Comparison of ENCODE assay signal across 30 mouse cellular contexts in the genomic region with DNA sequence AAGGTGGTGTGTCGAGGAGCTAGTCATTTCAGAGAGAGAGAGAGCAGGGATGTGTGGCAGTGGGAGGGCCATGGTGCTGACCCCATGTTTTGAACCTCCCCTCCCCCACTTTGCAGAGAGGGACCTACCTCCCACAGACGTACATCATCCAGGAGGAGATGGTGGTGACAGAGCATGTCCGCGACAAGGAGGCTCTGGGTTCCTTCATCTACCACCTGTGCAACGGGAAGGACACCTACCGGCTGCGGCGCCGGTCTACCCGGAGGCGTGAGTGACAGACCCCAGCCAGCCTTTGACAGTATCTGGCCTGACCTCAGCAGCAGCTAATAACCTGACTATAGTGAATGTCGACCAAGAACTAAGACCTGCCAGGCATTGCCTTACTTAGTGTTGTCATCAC. TPM values are rescaled to one million over a fixed set of nuclear protein-coding genes. Genes with fewer than 3 reads are reported as not detected.
DNase-seq lines count a peak whose midpoint lies in the region; ATAC-seq and TF ChIP-seq lines count a peak whose summit lies in the region.
"Had no signal": no experiment of that assay in that cellular context is flagged by ENCODE, and none has a peak within 500 bp of the region (broad histone marks: within the 10 kb centered on the region; RNA-seq: fewer than 3 reads in every experiment).

No protein-coding gene starts in this region.

- H3K27me3 ChIP-seq in heart, embryonic 11.5 days (ENCODE audit: control insufficient read depth, insufficient read depth, low read length) = no peaks in the 10 kb centered on the region
- no peaks in the 10 kb centered on the region for H3K27me3 ChIP-seq in heart, embryonic 14.5 days (ENCODE audit: control insufficient read depth, insufficient read depth, low read length)
- H3K27me3 ChIP-seq in heart, postnatal 0 days (ENCODE audit: control insufficient read depth, insufficient read depth, low read length) = no peaks in the 10 kb centered on the region
- H3K27me3 ChIP-seq: CH12.LX; forebrain, embryonic 13.5 days; hindbrain, embryonic 12.5 days; hindbrain, embryonic 15.5 days; Patski had no signal

- no peak overlapping the region for H3K4me3 ChIP-seq in heart, embryonic 11.5 days (ENCODE audit: low read depth, low read length)
- H3K4me3 ChIP-seq in heart, embryonic 14.5 days (ENCODE audit: control insufficient read depth in 1 of 2, insufficient read depth in 1 of 2, low read depth in 1 of 2, low read length in 2 of 2) = no peak overlapping the region
- no peak overlapping the region for H3K4me3 ChIP-seq in heart, postnatal 0 days (ENCODE audit: low read depth, low read length)
- H3K4me3 ChIP-seq: forebrain, embryonic 10.5 days; forebrain, embryonic 13.5 days; hindbrain, embryonic 12.5 days; hindbrain, embryonic 15.5 days had no signal

- TF ChIP-seq EP300 in heart, postnatal 0 days (IDR thresholded peaks at IDR 0.05; ENCODE audit: low read depth) = no peak

- H3K4me2 ChIP-seq in heart, embryonic 11.5 days = no peak overlapping the region
- no peak overlapping the region for H3K4me2 ChIP-seq in heart, embryonic 14.5 days (ENCODE audit: low read length)
- H3K4me2 ChIP-seq in heart, postnatal 0 days (ENCODE audit: low read depth, low read length) = no peak overlapping the region
- H3K4me2 ChIP-seq: forebrain, embryonic 13.5 days; hindbrain, embryonic 12.5 days; hindbrain, embryonic 15.5 days had no signal

- TF ChIP-seq CTCF in heart, postnatal 0 days (IDR thresholded peaks at IDR 0.05; ENCODE audit: low read depth) = no peak

- H3K27ac ChIP-seq in heart, embryonic 11.5 days (ENCODE audit: low read depth, low read length) = 0 out of 2 replicates have a peak overlapping the region, but pooled peaks have one; percentile 10
- H3K27ac ChIP-seq in heart, embryonic 14.5 days (replicated peaks in 1 of 2; ENCODE audit: control insufficient read depth in 1 of 2, insufficient read depth in 1 of 2, low read depth in 2 of 2, low read length in 2 of 2) = 0 out of 4 replicates have a peak overlapping the region, but pooled peaks of 1 of the 2 experiments have one; percentile 11
- no peak overlapping the region for H3K27ac ChIP-seq in heart, postnatal 0 days (ENCODE audit: low read depth)
- H3K27ac ChIP-seq: forebrain, embryonic 10.5 days; forebrain, embryonic 13.5 days; hindbrain, embryonic 12.5 days; hindbrain, embryonic 15.5 days had no signal

- DNase-seq in heart, adult 9 months (ENCODE audit: low spot score in 2 of 2) = no peak
- DNase-seq in heart, adult 11 months = no peak
- no peak for DNase-seq in heart, postnatal 0 days (ENCODE audit: low spot score)
- DNase-seq in heart, adult 18-20 months = no peak
- DNase-seq: adrenal gland, postnatal 10 days; adrenal gland, postnatal 36 days; B cell, adult 2 months; cerebellum, adult 18-20 months; cerebellum, postnatal 14 days; gastrocnemius, postnatal 10 days; gastrocnemius, postnatal 36 days; kidney, adult 2 months had no signal

- peaks cover 36% of the 10 kb centered on the region for H3K36me3 ChIP-seq in heart, embryonic 11.5 days (ENCODE audit: control insufficient read depth, insufficient read depth, low read length)
- peaks cover 60% of the 10 kb centered on the region for H3K36me3 ChIP-seq in heart, embryonic 14.5 days (ENCODE audit: control insufficient read depth, insufficient read depth, low read length)
- H3K36me3 ChIP-seq in heart, postnatal 0 days (replicated peaks; ENCODE audit: control insufficient read depth, insufficient read depth, low read length) = peaks cover 52% of the 10 kb centered on the region

- peaks cover 40% of the 10 kb centered on the region for H3K4me1 ChIP-seq in heart, embryonic 11.5 days (ENCODE audit: control insufficient read depth, insufficient read depth, low read length)
- peaks cover 42 to 54% of the 10 kb centered on the region in 2 experiments for H3K4me1 ChIP-seq in heart, embryonic 14.5 days (ENCODE audit: control insufficient read depth in 2 of 2, insufficient read depth in 2 of 2, low read length in 2 of 2)
- peaks cover 17% of the 10 kb centered on the region for H3K4me1 ChIP-seq in heart, postnatal 0 days (ENCODE audit: control insufficient read depth, insufficient read depth)

- peak; percentile 75 for ATAC-seq in heart, embryonic 11.5 days (replicated peaks; ENCODE audit: insufficient number of reproducible peaks, low FRiP score, low TSS enrichment)
- ATAC-seq in heart, embryonic 14.5 days (ENCODE audit: insufficient number of reproducible peaks, insufficient read depth, low FRiP score, low read depth) = peak; percentile 44
- peak; percentile 47 for ATAC-seq in heart, postnatal 0 days (ENCODE audit: insufficient read depth, low read depth)
- ATAC-seq: forebrain, embryonic 13.5 days; forebrain, embryonic 16.5 days; intestine, postnatal 0 days; Patski had no signal

- 43% methylated on average over 12 of the region's 12 CpGs for WGBS in heart, embryonic 11.5 days (ENCODE audit: insufficient replicate concordance)
- 33% methylated on average over 12 of the region's 12 CpGs for WGBS in heart, embryonic 14.5 days
- 39% methylated on average over 12 of the region's 12 CpGs for WGBS in heart, postnatal 0 days

- no peak overlapping the region for H3K9ac ChIP-seq in heart, embryonic 11.5 days (ENCODE audit: low read depth, low read length)
- no peak overlapping the region for H3K9ac ChIP-seq in heart, embryonic 14.5 days (ENCODE audit: low read length)
- no peak overlapping the region for H3K9ac ChIP-seq in heart, postnatal 0 days (replicated peaks; ENCODE audit: low read depth, low read length)
- H3K9ac ChIP-seq: forebrain, embryonic 13.5 days; hindbrain, embryonic 12.5 days; hindbrain, embryonic 15.5 days had no signal

- 0 out of 2 replicates have a peak, but pooled peaks cover 3% of the 10 kb centered on the region for H3K9me3 ChIP-seq in heart, embryonic 11.5 days (replicated peaks; ENCODE audit: control insufficient read depth, low read length)
- H3K9me3 ChIP-seq in heart, embryonic 14.5 days (ENCODE audit: control insufficient read depth, low read length) = no peaks in the 10 kb centered on the region
- no peaks in the 10 kb centered on the region for H3K9me3 ChIP-seq in heart, postnatal 0 days (replicated peaks; ENCODE audit: control insufficient read depth, low read length)
- H3K9me3 ChIP-seq: forebrain, embryonic 10.5 days; forebrain, embryonic 13.5 days; G1E; hindbrain, embryonic 12.5 days; hindbrain, embryonic 15.5 days had no signal

RNA-seq across cellular contexts. Expression of gene Itm2c, which starts 12.8 kb away (rescaled TPM):
- polyA plus RNA-seq in heart, embryonic 11.5 days (2014; fragmentation: Nextera tagmentation; extraction: Ambion mirVana) = 146 and 150 TPM in 2 replicates
- 129 and 189 TPM in 2 replicates for polyA plus RNA-seq in heart, embryonic 14.5 days (2014; fragmentation: Nextera tagmentation; extraction: Ambion mirVana)
- 180 and 255 TPM in 2 replicates for total RNA-seq in heart, postnatal 0 days (2014; rRNA removed; ENCODE audit: low replicate concordance)
- polyA plus RNA-seq in heart, postnatal 0 days (2015; fragmentation: Nextera tagmentation; extraction: Ambion mirVana) = 144 and 146 TPM in 2 replicates
- total RNA-seq in heart, adult 18-20 months (2021) = 10 to 100 TPM; 57.1 to 65.4 TPM

RNA-seq across cellular contexts. Expression of gene 4933407L21Rik, which starts 21.4 kb away (rescaled TPM):
- polyA plus RNA-seq in heart, embryonic 11.5 days (2014; fragmentation: Nextera tagmentation; extraction: Ambion mirVana) = not detected in 2 replicates
- 0.11 and 0.26 TPM in 2 replicates for polyA plus RNA-seq in heart, embryonic 14.5 days (2014; fragmentation: Nextera tagmentation; extraction: Ambion mirVana)
- not detected in 2 replicates for total RNA-seq in heart, postnatal 0 days (2014; rRNA removed; ENCODE audit: low replicate concordance)
- polyA plus RNA-seq in heart, postnatal 0 days (2015; fragmentation: Nextera tagmentation; extraction: Ambion mirVana) = not detected in 2 replicates
- total RNA-seq in heart, adult 18-20 months (2021) = not detected
- total RNA-seq: adrenal gland, adult 18-20 months; adrenal gland, postnatal 36 days; gastrocnemius, postnatal 10 days; gastrocnemius, postnatal 36 days; granulocyte monocyte progenitor cell, adult 5-6 weeks; hematopoietic stem cell, adult 5-6 weeks had no signal
- polyA plus RNA-seq: embryonic facial prominence, embryonic 11.5 days; G1E had no signal

RNA-seq across cellular contexts. Expression of gene Gpr55, which starts 53.9 kb away (rescaled TPM):
- polyA plus RNA-seq in heart, embryonic 11.5 days (2014; fragmentation: Nextera tagmentation; extraction: Ambion mirVana) = not detected in 2 replicates
- 0.07 TPM in 1 of 2 replicates, not detected in the other for polyA plus RNA-seq in heart, embryonic 14.5 days (2014; fragmentation: Nextera tagmentation; extraction: Ambion mirVana)
- total RNA-seq in heart, postnatal 0 days (2014; rRNA removed; ENCODE audit: low replicate concordance) = 0.15 TPM in 1 of 2 replicates, not detected in the other
- 0.04 TPM in 1 of 2 replicates, not detected in the other for polyA plus RNA-seq in heart, postnatal 0 days (2015; fragmentation: Nextera tagmentation; extraction: Ambion mirVana)
- total RNA-seq in heart, adult 18-20 months (2021) = under 1 TPM in 1 of 2 experiments, not detected in 1; 0.10 TPM
- total RNA-seq: gastrocnemius, adult 18-20 months; gastrocnemius, postnatal 10 days; gastrocnemius, postnatal 36 days; granulocyte monocyte progenitor cell, adult 5-6 weeks had no signal
- polyA plus RNA-seq: embryonic facial prominence, embryonic 11.5 days; embryonic facial prominence, embryonic 14.5 days; forebrain, embryonic 10.5 days; forebrain, embryonic 13.5 days; intestine, embryonic 14.5 days; kidney, adult 2 months; Patski had no signal
